Mouse (Mus musculus): ENCODE measurements around the gene Rpap3.

GRCm38 (mm10) chr15:97657420-97657819 is 48.2 kb downstream of the Rpap3 start:
- TF ChIP-seq CTCF (conservative IDR thresholded peaks at IDR 0.05; ENCODE audit: low read length) (no peak), POU5F1 (IDR thresholded peaks at IDR 0.05; ENCODE audit: borderline replicate concordance, low read length) (no peak), NANOG (IDR thresholded peaks at IDR 0.05; ENCODE audit: borderline replicate concordance, low read length) (no peak)
